11 mouse cellular contexts compared by ENCODE assay signal in the genomic region with DNA sequence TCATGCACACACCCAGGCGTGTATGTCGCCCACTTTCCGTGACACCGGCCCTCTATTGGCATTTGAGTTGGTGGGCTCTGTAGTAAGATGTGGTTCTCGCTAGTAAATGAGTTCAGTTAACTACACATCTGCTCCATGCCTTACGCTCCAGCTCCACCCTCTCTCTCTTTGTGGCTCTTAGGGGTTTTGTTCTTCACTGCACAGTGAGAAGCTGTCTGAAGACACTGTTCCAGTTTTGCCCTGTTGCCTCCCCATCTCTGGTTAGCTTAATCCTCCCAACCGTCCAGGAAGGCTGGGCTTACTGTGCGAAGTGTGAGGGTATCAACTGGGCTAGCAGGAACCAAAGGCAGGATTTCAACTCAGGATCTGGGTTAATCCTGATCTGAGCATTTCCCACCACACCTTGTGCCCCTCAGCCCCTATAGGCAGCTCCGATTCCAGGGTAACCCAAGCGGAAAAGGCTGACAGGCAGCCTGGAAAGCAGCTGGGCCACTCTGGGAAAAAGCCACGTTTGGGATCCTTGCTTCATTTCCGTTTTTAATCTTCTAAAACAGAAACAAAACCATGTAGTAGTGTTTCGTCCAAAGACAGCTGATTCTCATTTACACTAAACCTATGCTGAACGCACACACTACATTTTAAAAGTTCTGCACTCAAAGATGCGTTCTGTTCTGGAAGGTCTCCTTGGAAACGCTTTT. TPM values are rescaled to one million over a fixed set of nuclear protein-coding genes. Genes with fewer than 3 reads are reported as not detected.
DNase-seq lines count a peak whose midpoint lies in the region; ATAC-seq lines count a peak whose summit lies in the region.
"Had no signal": no experiment of that assay in that cellular context is flagged by ENCODE, and none has a peak within 500 bp of the region (broad histone marks: within the 10 kb centered on the region; RNA-seq: fewer than 3 reads in every experiment).

No protein-coding gene starts in this region.

- H3K27ac ChIP-seq in heart, embryonic 15.5 days: 0 out of 2 replicates have a peak overlapping the region, but pooled peaks have one; percentile 20
- no peak overlapping the region for H3K27ac ChIP-seq in heart, embryonic 11.5 days (ENCODE audit: low read depth, low read length)
- peak overlapping the region; percentile 88 for H3K27ac ChIP-seq in embryonic facial prominence, embryonic 12.5 days
- H3K27ac ChIP-seq in limb, embryonic 12.5 days: peak overlapping the region; percentile 76

- no peak for ATAC-seq in heart, embryonic 15.5 days (replicated peaks; ENCODE audit: insufficient number of reproducible peaks, insufficient read depth, low FRiP score, low read depth)
- ATAC-seq in heart, embryonic 11.5 days (replicated peaks; ENCODE audit: insufficient number of reproducible peaks, low FRiP score, low TSS enrichment): no peak
- peak; percentile 61; the same call in 1 of the 2 replicates for ATAC-seq in embryonic facial prominence, embryonic 12.5 days (ENCODE audit: insufficient number of reproducible peaks, insufficient read depth, low FRiP score, low TSS enrichment)
- ATAC-seq in limb, embryonic 12.5 days (ENCODE audit: insufficient number of reproducible peaks, insufficient read depth, low FRiP score, low TSS enrichment, low read depth): no peak
- no peak for ATAC-seq in frontal cortex, adult (ENCODE audit: low TSS enrichment)

- 77% methylated on average over 16 of the region's 16 CpGs for WGBS in heart, embryonic 15.5 days
- 79% methylated on average over 16 of the region's 16 CpGs for WGBS in heart, embryonic 11.5 days (ENCODE audit: insufficient replicate concordance)
- 40% methylated on average over 16 of the region's 16 CpGs for WGBS in embryonic facial prominence, embryonic 12.5 days
- 49% methylated on average over 16 of the region's 16 CpGs for WGBS in limb, embryonic 12.5 days

- H3K9ac ChIP-seq in heart, embryonic 15.5 days: no peak overlapping the region
- H3K9ac ChIP-seq in heart, embryonic 11.5 days (ENCODE audit: low read depth, low read length): no peak overlapping the region
- no peak overlapping the region for H3K9ac ChIP-seq in embryonic facial prominence, embryonic 12.5 days
- no peak overlapping the region for H3K9ac ChIP-seq in limb, embryonic 12.5 days (replicated peaks)

- no peaks in the 10 kb centered on the region for H3K27me3 ChIP-seq in heart, embryonic 15.5 days
- no peaks in the 10 kb centered on the region for H3K27me3 ChIP-seq in heart, embryonic 11.5 days (ENCODE audit: control insufficient read depth, insufficient read depth, low read length)
- H3K27me3 ChIP-seq in embryonic facial prominence, embryonic 12.5 days: no peaks in the 10 kb centered on the region
- no peaks in the 10 kb centered on the region for H3K27me3 ChIP-seq in limb, embryonic 12.5 days

- no peaks in the 10 kb centered on the region for H3K9me3 ChIP-seq in heart, embryonic 15.5 days (replicated peaks)
- H3K9me3 ChIP-seq in heart, embryonic 11.5 days (replicated peaks; ENCODE audit: control insufficient read depth, low read length): no peaks in the 10 kb centered on the region
- no peaks in the 10 kb centered on the region for H3K9me3 ChIP-seq in embryonic facial prominence, embryonic 12.5 days
- no peaks in the 10 kb centered on the region for H3K9me3 ChIP-seq in limb, embryonic 12.5 days

- H3K4me3 ChIP-seq in heart, embryonic 15.5 days: no peak overlapping the region
- no peak overlapping the region for H3K4me3 ChIP-seq in heart, embryonic 11.5 days (ENCODE audit: low read depth, low read length)
- no peak overlapping the region for H3K4me3 ChIP-seq in embryonic facial prominence, embryonic 12.5 days
- no peak overlapping the region for H3K4me3 ChIP-seq in limb, embryonic 12.5 days (replicated peaks)

- DNase-seq in ES-CJ7 (ENCODE audit: low read depth, low spot score): peak; percentile 52
- no peak for DNase-seq in urinary bladder, adult 2 months (ENCODE audit: low spot score)
- DNase-seq in yolk sac, embryonic 10.5 days (ENCODE audit: low spot score): no peak
- DNase-seq: cerebellum, postnatal 25 days; gastrocnemius, postnatal 10 days; right cerebral cortex, postnatal 25 days had no signal

- H3K4me1 ChIP-seq in heart, embryonic 15.5 days (replicated peaks): peaks cover 42% of the 10 kb centered on the region
- H3K4me1 ChIP-seq in heart, embryonic 11.5 days (ENCODE audit: control insufficient read depth, insufficient read depth, low read length): peaks cover 44% of the 10 kb centered on the region
- H3K4me1 ChIP-seq in embryonic facial prominence, embryonic 12.5 days: peaks cover 77% of the 10 kb centered on the region
- H3K4me1 ChIP-seq in limb, embryonic 12.5 days (replicated peaks): peaks cover 87% of the 10 kb centered on the region

- no peaks in the 10 kb centered on the region for H3K36me3 ChIP-seq in heart, embryonic 15.5 days
- no peaks in the 10 kb centered on the region for H3K36me3 ChIP-seq in heart, embryonic 11.5 days (ENCODE audit: control insufficient read depth, insufficient read depth, low read length)
- no peaks in the 10 kb centered on the region for H3K36me3 ChIP-seq in embryonic facial prominence, embryonic 12.5 days
- H3K36me3 ChIP-seq in limb, embryonic 12.5 days: no peaks in the 10 kb centered on the region

- H3K4me2 ChIP-seq in heart, embryonic 15.5 days: no peak overlapping the region
- H3K4me2 ChIP-seq in heart, embryonic 11.5 days: no peak overlapping the region
- H3K4me2 ChIP-seq in embryonic facial prominence, embryonic 12.5 days (replicated peaks): peak overlapping the region; percentile 3
- no peak overlapping the region for H3K4me2 ChIP-seq in limb, embryonic 12.5 days

RNA-seq across cellular contexts. Expression of gene Nxn, which starts 45.9 kb away (rescaled TPM):
- polyA plus RNA-seq in heart, embryonic 15.5 days (2015; fragmentation: Nextera tagmentation; extraction: Ambion mirVana): 18.6 and 26.0 TPM in 2 replicates
- 21.6 and 24.8 TPM in 2 replicates for polyA plus RNA-seq in heart, embryonic 11.5 days (2014; fragmentation: Nextera tagmentation; extraction: Ambion mirVana)
- 72.1 and 77.9 TPM in 2 replicates for polyA plus RNA-seq in embryonic facial prominence, embryonic 12.5 days (2016; fragmentation: Nextera tagmentation; extraction: Ambion mirVana)
- polyA plus RNA-seq in limb, embryonic 12.5 days (2016; fragmentation: Nextera tagmentation; extraction: Ambion mirVana): 61.2 and 67.7 TPM in 2 replicates
- 59.5 and 71.7 TPM in 2 replicates for polyA plus RNA-seq in urinary bladder, adult 2 months (2012; rRNA removed)

RNA-seq across cellular contexts. Expression of gene Timm22, which starts 53.7 kb away (rescaled TPM):
- polyA plus RNA-seq in heart, embryonic 15.5 days (2015; fragmentation: Nextera tagmentation; extraction: Ambion mirVana): 79.9 and 84.9 TPM in 2 replicates
- 108 and 110 TPM in 2 replicates for polyA plus RNA-seq in heart, embryonic 11.5 days (2014; fragmentation: Nextera tagmentation; extraction: Ambion mirVana)
- 142 TPM in 2 replicates for polyA plus RNA-seq in embryonic facial prominence, embryonic 12.5 days (2016; fragmentation: Nextera tagmentation; extraction: Ambion mirVana)
- polyA plus RNA-seq in limb, embryonic 12.5 days (2016; fragmentation: Nextera tagmentation; extraction: Ambion mirVana): 127 and 149 TPM in 2 replicates
- 19.6 and 21.5 TPM in 2 replicates for polyA plus RNA-seq in urinary bladder, adult 2 months (2012; rRNA removed)
